Mouse (Mus musculus): ENCODE data around the gene Vmn1r177. TPM values are rescaled to one million over a fixed set of nuclear protein-coding genes. Genes with fewer than 3 reads are reported as not detected.
"Not testable (repeated sequence)": the region's sequence is repeated elsewhere in the genome, so short reads cannot be mapped to it uniquely, and the experiment has no call there.

Gene Vmn1r177
- total RNA-seq (2021), result not detected
- long read RNA-seq, experiment 1, result 0 reads
- long read RNA-seq, experiment 2, result 0 reads

- DNase-seq; intact Hi-C loops (cut with DNase I): not testable (repeated sequence)
Measured at GRCm38 (mm10) chr7:23866349-23866748, at the start of gene Vmn1r177. Gene Vmn1r177 (minus strand): TSS chr7:23866449.

GRCm38 (mm10) chr7:23891709-23892108, 25.5 kb upstream of the Vmn1r177 start, which contains the start of gene Vmn1r178:
Gene Vmn1r178 (plus strand): TSS chr7:23892009.
- DNase-seq, result no peak
- intact Hi-C loops (cut with DNase I), result no loop called here

GRCm38 (mm10) chr7:23876918-23877317, 10.7 kb upstream of the Vmn1r177 start:
- DNase-seq, result not testable (repeated sequence)

GRCm38 (mm10) chr7:23837272-23837671, 29.0 kb downstream of the Vmn1r177 start, which contains the start of gene Vmn1r176:
Gene Vmn1r176 (minus strand): TSS chr7:23837372.
- intact Hi-C loops (cut with DNase I); DNase-seq: not testable (repeated sequence)

More at GRCm38 (mm10) chr7:23876918-23877317, 10.7 kb upstream of the Vmn1r177 start:
- intact Hi-C loops (cut with DNase I), result not testable (repeated sequence)

Other genes with a start within 250 kb of the Vmn1r177 start
- gene Vmn1r171, start 235.7 kb downstream of the Vmn1r177 start, total RNA-seq (2021), result not detected
- gene Vmn1r172, start 208.1 kb downstream of the Vmn1r177 start, total RNA-seq (2021), result not detected
- not detected for gene Vmn1r173, start 165.7 kb downstream of the Vmn1r177 start, total RNA-seq (2021)
- not detected for gene Vmn1r174, start 114.2 kb downstream of the Vmn1r177 start, total RNA-seq (2021)
- not detected for gene Vmn1r175, start 55.8 kb downstream of the Vmn1r177 start, total RNA-seq (2021)
- gene Vmn1r176, start 29.1 kb downstream of the Vmn1r177 start, total RNA-seq (2021), result not detected
- not detected for gene Vmn1r178, start 25.6 kb upstream of the Vmn1r177 start, total RNA-seq (2021)
- not detected for gene Vmn1r179, start 60.5 kb upstream of the Vmn1r177 start, total RNA-seq (2021)
- gene Vmn1r180, start 84.2 kb upstream of the Vmn1r177 start, total RNA-seq (2021), result not detected
- not detected for gene Vmn1r181, start 108.2 kb upstream of the Vmn1r177 start, total RNA-seq (2021)
- gene V1rd19, start 135.2 kb upstream of the Vmn1r177 start, total RNA-seq (2021), result not detected
- not detected for gene Vmn1r183, start 186.8 kb upstream of the Vmn1r177 start, total RNA-seq (2021)
- gene Zfp180, start 215.5 kb upstream of the Vmn1r177 start, total RNA-seq (2021), result 10 to 100 TPM; 10.0 to 10.4 TPM
- gene Zfp112, start 245.9 kb upstream of the Vmn1r177 start, total RNA-seq (2021), result 1 to 10 TPM; 4.8 to 4.9 TPM

All from gastrocnemius, postnatal 36 days (tissue).